Mouse (Mus musculus) v-Abl transformed pro-B cells (cell line): ENCODE results near the gene Nell1.

Experiments used
- in situ Hi-C, 2 experiments: fragments of 400-800 bp; cut with MboI; formaldehyde crosslinking; loops; one replicate each; pipeline ENCODE4 v1.15.1; 2025; ENCODE audit not compliant: unreplicated experiment in 2 of 2

Nell1 gene

DNA sequence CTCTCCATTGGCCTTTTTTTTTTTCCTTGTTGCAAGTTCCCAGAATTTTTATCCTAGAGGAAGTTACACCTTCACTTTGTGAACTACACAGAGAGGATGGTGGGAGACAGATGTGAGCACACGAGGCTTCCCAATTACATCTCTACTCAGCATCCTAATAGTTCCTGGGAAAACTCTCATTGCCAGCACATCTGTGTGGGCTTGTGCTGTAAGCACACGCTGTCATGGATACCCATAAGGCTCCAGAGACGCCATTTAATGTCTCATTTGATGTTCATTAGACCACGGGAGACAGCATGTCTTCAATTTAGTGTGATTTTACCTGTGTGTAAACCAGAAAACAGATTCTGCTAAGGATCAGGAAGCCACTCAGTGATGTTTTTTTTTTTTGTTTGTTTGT is 253.6 kb downstream of the Nell1 start:
- in situ Hi-C loops: no loop called here

DNA sequence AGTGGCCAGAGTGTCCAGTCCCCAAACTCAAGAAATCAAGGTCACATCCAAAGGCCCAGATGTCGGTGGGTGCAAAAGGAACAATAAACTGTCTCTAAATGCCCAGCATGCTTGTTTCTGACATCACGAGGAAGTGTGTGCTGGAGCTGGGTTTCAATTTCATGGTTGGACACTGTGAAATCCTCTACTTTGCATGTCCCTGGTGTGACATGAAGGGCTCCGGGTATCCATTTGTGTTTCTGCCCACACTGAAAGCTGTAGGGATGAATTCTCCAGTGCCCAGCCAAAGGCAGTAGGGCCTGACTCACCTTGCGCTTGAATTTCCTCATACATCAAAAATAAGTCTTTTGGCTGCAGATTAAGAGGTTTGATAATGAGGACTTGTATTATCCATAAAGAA is 266.5 kb downstream of the Nell1 start:
- in situ Hi-C loops: no loop called here

DNA sequence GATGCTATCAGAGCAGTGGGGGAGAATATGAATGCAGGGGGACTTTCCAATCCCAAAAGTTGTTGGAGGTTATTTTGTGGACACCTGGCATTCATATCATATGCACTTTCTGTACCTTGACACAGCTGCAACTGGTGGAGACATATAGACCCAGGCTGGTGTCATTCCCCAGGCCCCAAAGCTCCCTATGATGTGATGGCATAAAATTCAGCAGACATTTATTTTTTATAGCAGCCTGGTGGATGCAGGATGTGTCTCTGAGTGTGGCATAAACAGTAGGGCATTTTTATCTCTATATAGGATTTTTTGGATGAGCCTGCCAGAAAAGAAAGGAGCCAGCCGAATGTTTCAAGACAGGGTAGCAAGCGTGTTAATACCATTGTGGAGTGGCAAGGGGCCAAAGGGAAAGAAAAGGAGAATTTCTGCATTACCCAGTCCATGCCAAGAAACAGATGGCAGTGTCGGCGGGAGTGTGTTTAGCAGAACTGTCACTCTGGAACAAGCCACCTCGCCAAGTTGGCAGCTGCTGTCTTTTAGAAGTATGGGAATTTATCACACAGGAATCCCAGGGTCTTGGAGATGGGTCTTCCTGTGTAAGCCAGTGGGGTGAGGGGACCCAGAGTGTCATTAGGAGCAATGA is 267.1 kb downstream of the Nell1 start:
- in situ Hi-C loops: no loop called here

DNA sequence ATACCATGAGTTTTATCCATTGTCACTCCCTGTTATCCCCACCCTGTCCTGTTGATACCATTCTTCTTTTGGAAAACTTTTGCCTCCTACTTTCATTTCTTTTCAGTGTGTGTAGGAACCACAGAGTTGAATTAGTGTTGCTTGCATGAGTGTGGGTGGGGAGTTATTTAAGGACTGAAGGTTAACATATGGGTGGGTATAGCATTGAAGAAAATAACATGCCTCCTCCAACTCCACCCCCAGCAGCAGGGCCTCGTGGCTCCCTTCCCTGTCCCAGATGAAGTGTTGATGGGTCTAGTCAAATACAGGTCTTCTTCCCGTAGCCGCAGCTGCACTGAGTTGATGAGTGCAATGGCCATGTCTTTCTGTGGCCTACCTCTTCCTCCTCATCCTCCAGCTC is 278.5 kb downstream of the Nell1 start:
- in situ Hi-C loops: no loop called here

DNA sequence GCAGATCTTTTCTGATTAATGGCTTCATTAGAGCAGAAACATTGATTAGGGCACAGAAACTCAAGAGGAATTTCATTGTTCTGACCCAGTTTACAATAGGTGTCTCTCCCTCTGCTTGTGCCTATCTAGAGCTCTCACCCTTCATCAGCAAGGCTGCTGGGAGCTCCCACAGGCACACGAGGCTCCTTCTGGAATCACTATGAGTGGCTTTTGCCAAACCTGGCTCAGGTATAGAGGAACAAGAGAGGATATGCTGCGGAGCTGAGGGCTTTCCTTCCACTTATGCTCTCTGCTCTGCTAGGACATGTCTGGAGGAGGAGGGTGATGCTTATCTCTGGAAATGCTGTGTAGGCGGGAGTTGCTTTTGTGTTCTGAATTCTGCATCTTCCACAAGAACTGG is 285.4 kb downstream of the Nell1 start:
- in situ Hi-C loops: no loop called here

DNA sequence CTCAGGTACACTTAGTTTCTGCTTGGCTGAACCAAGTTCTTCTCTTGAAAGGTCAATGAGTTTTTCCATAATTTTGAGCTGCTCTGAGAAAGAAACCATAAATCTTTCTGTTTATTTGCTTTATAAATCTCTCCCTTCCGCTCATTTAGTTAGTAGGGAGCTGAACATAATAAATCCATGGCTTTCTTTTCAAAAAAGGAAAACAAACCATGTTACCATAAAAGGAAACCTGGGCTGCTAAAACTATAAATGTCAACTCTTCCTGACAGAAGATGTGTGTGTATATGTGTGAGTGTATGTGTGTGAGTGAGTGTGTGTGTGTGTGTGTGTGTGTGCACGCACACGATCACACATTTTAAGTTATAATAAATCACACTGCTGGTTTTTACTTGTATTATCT is 320.8 kb downstream of the Nell1 start:
- in situ Hi-C loops: no loop called here

DNA sequence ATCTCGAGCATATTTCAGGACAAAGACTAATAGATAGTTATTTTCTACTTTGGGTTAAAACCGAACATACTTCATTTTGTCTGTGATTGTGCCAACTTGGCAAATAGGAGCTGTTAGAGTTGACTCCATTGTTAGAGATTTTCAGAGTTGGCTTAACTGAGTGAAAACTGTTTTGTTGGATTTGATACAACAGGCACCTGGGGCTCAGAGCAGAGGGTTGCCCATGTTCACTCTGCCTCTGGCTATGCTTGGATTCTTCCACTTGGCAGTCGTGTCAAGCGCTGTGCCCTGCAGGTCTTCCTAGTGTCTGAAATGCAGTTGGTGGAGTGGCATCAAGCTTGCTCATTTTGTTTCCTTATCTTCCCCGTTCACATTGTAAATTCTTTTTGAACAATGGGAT is 363.6 kb downstream of the Nell1 start:
- in situ Hi-C loops: no loop called here

DNA sequence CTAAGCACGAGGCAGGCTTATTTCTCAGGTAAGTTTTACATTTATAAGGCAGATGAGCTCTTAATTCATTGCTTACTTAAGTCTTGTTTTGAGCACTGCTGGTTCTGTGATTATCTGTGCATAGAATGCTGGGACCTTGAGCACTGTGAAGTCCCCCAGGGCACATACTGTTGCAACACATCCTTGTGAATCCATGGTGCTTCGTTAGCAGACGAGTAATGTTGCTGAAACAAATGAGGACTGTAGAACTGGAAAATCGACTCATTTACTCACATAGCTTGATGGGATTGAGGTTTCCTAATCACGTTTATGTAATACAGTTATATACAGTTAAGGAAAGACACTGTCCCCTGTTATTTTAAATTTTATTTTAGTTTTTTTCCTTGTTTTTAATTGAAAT is 364.1 kb downstream of the Nell1 start:
- in situ Hi-C loops: no loop called here

DNA sequence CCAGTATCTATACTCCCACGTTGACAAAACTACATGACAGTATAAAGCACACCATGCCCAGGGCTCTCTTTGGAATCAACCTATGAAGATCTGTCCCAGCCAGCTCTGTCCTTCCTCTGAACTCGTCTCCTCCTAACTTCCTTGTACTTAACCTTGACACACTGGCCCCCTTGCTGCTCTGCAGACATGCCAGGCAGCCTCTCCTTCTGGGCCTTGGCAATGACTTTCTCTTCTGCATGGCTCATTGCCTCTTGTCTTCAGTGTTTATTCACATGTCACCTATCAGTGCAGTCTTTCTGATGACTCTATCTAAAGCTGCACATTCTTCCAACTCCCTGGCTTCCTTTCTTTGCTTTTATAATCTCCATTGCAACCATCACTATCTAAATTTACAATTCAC is 376.9 kb downstream of the Nell1 start:
- in situ Hi-C loops: no loop called here

DNA sequence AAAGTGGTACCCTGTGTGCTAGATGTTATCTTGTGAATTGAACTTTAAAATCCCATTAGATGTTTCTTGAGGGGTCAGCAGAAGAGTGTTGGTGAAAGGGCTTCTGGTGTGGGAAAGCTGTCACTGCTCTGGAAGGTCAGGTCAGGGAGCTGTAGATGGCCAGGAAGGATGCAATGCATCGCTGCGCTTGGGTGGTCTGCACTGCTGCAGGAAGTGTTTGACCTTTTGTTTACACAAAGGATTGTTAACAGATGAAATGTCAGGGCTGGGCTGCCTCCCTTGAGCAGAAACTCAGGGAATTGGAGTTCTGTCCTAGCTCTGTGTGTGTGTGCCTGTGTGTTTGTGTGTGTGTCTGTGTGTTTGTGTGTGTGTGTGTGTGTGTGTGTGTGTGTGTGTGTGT is 382.5 kb downstream of the Nell1 start:
- in situ Hi-C loops: no loop called here

DNA sequence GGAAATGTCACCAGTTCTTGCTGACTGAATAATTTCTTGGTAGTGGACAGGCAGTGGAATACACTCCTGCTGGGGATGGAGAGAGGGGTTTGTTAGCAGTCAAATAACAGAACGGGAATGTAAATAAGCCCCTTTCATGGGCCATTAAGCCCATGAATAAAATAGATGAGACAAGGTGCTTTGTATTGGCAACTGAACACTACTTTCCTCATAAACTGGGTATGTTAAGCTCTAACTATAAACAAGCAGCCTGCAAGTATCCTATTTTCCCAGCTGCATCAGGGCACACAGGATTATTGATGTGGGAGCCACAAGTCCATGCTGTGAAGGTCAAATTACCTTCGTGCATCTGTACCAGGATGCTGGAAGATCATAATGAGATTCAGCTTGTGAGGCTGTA is 387.4 kb downstream of the Nell1 start:
- in situ Hi-C loops: no loop called here

DNA sequence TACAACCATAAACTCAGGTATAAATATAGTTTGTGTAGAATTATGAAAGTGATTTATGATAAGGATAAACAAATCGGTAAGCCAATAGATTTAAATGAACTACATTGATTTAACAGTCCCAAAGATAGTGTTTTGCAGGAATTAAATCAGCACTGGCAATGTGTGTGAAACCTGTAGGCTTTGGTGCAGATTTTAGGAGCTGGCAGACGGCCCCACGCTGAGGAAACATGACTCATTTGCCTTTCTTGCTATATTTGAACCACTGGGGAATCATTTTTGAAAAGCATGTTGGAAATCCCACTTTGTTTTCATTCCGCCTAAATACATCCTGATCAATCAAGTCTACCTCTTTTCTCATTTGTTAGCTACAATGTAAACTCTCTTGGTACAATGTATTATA is 400.2 kb downstream of the Nell1 start:
- in situ Hi-C loops: no loop called here

DNA sequence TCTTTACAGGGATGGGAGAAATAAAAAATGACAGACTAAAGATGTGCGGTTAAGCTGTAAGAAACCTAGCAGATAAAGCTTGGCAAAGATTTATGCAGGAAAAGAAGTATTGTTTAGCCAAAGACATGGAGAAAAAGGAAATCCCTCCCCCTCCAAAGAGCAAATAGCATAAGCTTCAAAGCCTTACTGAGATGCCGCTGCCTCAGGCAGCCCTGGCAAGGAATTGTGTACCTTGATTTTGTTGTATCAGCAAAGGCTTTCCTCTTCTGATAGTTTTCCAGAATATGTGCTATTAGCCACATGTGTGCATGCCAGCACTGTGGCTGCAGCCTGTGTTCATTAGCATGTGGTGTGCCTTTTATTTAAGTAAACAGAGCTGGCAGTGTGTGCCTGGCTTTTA is 435.8 kb downstream of the Nell1 start:
- in situ Hi-C loops: no loop called here

DNA sequence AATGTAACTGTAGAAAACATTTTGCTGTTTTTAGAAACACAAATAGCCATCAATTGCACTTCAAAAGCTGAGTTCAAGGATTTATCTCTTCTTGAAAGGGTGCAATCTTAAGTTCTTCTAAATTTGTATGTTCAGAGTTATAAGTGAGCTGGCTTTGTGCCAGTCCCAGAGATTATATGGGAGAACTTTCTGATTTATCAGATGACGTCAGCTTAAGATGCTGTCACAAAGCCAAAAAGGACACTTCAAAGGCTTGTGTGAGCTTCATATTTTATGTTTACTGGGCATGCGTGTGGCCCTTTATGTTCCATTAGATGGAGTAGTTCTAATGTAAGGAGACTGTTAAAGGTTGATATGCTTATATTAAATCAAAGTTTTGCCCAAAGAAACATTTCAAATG is 445.3 kb downstream of the Nell1 start:
- in situ Hi-C loops: no loop called here

DNA sequence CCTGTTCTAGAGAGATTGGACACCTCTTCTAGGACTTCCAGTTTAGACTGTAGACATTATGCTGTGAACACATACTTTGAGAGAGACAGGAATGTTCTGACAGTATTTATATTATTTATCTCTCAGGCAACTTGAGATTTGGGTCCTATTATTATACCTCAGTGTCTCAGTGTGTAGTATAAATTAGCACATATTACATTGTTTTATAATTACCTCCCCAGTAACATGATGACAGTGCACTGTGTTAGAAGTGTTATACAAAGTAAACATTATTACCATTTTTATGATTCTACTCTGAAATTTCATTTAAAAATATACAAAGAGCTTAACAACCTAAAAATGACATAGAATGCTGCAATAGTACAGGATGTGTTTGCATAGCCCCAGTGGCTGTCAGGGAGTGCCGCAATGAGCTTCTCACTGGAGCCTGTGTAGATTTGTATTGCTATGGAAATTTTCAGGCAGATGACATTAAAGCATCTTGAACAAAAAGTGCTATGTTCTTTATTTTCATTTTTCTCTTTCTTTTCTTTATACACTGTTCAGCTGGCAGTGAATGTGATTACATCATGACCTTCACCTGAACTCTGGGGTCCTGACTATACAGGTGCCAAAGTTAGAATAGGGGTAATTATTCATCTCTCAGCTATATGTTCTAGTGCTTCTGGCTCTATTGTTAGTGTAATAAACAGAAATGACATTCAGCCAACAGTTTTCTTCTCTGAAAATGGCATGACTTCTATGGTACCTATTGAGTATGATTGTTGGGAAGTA is 447.9 kb downstream of the Nell1 start:
- in situ Hi-C loops: no loop called here

DNA sequence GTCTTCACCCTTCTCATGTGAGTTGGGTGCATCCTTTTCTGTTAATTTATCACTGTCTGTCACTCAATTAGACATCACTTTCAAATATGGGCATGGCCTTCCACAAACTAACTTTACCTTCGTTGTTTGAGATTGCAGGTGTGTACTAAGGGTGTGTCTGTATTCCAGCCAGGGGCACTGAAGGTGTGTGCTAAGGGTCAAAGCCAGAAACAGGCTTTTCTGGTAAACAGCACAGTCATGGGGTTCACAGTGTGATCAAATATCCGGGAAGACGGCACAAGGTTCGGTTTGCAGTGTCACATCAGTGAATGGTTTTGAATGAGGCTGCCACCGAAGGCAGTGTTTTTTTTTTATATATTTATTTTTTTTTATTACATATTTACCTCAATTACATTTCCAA is 455.1 kb downstream of the Nell1 start:
- in situ Hi-C loops: no loop called here

DNA sequence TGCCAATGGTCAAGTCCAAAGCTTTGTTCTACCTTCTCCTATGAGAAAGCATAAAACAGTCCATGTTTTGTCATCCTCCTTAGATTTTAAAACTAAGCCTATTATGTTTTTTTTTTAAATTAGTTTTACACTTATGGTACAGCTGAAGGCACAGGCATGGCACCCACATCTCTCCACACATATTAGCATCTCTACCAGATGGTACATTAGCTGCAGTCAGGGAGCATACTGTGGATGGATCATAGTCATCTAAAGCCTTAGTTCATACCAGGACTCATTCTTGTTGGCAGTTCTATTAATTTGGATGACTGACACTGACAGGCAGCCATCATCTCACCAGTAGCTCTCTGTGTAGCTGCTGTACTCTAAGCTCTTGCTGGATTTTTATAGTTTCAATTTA is 466.6 kb downstream of the Nell1 start:
- in situ Hi-C loops: no loop called here

DNA sequence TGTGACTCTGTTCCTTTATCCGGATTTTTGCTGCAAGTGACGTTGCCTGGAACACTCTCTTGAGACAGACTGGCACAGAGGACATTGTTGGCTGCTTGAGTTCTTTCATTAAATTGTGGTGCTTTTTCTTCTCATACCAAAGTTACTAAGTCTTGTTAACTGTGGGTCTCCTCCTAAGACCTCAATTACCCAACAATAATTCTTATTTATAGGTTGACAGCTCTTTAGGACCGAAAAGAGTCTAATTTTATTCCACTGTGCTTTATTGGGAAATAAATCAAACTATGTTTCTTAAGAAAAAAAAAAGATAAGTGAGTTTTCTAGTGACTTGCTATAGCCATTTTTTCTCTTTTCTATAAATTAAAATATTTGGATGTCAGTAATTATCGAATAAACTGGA is 472.7 kb downstream of the Nell1 start:
- in situ Hi-C loops: no loop called here

DNA sequence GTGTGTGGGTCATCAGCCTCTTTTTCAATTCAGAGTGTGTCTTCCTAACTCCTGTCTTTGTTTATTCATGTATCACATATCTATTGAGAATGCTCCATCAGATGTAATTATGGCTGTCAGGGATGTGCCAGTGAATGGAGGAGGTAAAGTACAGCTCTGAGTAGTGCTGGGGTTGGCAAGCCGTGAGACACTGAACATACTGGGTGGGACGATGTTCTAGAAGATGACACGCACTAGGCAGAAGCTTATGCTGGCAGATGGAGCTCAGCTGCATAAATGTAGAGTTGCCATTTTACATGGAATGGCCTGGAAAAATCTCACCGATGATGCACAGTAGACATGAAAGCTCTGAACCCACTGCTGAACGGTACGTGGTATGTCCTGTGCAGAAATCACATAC is 493.1 kb downstream of the Nell1 start:
- in situ Hi-C loops: no loop called here

DNA sequence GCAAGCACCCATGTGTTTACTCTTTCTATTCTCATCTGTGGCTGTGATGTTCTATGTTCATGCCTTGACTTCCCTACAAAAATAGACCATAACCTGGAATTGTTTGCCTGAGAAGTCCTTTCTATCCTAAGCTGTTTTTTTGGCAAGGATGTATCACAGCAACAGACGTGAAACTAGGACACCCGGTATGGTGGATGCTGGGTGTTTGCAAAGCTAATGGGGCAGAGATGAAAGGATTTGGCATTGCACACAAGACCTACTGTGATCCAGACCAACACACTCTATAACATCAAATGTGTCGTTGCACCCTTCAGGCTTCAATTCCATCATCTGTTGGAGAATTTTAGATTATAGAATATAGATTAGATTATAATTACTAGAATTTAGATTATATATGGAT is 495.9 kb downstream of the Nell1 start:
- in situ Hi-C loops: no loop called here

DNA sequence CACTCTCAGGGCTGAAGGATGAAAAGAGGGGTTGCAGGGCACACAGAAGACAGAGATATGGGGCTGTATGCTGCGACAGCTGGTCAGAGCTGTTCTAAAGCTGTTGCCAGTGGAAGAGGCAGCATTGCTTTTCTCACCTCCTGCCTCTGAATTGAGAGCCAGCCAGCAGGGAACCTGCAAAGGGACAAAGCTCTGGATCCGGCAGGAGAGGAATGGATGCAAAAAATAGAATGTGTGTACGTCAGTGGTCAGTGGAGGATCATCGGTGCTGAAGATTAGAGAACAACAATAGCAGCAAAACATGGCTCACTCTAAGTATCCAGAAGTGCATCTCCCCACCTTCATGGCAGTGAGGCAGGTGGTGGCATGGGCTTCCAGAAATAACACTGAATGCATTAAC is 507.3 kb downstream of the Nell1 start:
- in situ Hi-C loops: no loop called here

DNA sequence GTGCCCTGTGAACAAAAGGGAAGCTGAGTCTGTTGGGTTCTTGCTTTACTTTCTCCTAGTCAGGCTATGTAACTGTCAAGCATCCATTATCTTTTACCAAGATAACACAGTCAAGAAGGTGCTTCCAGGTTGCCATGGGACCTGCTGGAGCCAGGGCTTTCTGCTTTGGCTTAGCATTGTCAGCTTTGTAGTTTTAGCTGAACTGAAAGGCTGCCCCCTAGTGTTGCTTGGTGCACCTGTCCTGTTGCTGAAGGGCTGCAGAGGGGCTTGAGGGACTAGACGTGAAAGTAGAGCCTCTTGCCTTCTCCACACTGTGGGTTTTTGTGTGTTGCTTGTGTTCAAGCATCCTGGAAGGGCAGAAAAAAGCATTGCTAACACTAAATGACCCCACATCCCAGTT is 510.6 kb downstream of the Nell1 start:
- in situ Hi-C loops: loop anchor here in 1 of 2 experiments (5.0 kb wide), 1 partner anchor 528 kb away; no protein-coding TSS in a partner anchor
